Mouse (Mus musculus): ENCODE data around the gene Spaca3. TPM values are rescaled to one million over a fixed set of nuclear protein-coding genes. Genes with fewer than 3 reads are reported as not detected.

Spaca3 gene
- not detected for total RNA-seq (2021)

DNA sequence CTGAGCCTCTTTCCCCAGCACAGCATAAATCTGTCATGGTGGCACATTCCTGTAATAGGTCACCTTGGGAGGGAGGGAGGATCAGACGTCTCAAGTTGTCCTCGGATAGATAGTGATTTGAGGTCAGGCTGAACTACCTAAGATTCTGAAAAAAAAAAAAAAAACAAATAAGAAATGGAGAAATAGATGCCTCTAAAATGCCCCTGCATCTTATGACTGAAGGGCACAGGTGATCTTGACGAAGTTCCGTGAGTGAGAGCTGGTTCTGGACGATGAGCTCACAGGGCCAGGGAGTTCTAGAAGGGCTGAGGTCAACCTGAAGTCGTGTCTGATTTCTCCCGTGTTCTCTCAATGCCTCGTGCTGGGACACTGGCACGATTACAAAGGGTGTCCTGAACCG, at the start of gene Spaca3:
Gene Spaca3, plus strand, starts transcription at position 301 of the 400 bp plus-strand sequence.
- DNase-seq (ENCODE audit: extremely low spot score in 1 of 2, low spot score in 1 of 2): no peak

DNA sequence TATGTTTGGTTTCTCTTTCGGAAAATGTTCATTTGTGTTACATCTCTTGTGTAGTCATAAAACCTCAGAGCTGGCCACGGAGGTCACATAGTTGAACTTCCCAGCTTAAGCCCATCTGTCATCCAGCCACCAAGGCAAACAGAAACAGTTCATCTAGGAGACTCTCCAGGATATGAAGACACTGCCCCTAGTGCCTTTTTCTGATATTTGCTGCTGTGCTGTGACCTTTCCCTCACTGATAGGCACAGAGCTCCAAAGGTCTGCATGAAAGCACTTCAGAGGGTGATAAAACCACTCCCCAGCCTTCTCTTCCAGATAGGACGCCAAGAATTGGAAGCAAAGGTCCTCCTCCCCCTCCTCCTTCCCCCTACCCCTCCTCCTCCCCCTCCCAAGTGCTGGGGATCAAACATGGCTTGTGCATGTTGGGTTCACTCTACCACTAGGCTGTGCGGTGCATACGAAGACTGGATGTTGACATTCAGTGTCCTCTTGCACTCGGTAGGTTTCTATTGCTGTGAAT, 49.6 kb upstream of the Spaca3 start:
- no peak for DNase-seq (ENCODE audit: extremely low spot score in 1 of 2, low spot score in 1 of 2)

DNA sequence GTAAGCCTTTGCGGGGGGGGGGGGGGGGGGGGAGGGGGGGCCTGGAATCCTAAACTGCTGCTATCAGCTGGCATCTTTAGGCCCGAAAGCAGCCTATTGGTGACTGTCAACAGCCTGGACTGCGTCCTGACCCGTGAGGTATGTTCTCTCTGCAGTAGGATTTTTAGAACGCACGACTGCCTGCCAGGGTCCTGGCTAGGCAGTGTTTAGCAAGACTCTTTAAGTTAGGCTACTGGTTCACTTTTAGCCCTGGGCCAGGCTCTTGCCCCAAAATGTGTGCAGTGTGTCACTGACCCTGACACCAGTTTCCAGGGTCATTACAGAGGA, 48.5 kb upstream of the Spaca3 start:
- no peak for DNase-seq (ENCODE audit: extremely low spot score in 1 of 2, low spot score in 1 of 2)

DNA sequence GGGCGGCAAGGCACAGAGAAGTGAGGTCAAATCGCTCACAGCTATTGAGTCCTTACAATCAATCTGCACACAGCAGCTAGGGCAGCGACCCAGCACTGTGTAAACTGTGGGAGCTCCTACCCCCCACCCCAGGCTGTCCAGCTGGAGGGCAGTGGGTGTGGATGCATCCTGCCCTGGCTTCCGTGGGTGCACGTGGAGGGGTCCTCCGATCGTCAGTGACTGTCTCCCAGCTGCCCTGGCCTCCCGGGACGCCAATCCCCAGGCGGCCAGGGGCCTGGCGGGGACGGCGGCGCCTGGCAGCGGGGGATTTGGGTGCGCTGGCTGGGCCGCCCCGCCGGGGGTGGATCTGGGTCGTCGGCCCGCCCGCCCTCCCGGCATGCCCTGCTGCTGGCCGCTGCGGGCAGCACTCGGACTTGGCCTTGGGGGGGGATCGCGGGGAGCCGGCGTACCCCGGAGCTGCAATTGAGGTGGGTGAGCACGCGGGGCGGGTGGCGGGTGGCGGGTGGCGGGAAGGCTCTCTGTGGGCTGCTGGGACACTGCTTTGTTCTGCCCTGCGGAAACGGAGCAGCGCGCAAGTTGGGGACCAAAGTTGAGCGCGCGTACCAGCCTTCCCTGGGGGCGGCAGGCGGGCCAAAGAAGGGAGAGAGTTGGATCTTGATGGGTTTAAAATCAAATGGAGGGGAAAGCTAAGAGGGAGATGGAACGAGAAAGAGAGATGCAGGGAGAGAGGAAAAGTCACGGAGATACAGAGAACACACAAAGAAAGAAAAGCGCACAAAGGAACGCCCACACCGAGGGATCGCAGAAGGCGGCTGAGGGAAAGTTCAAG, 48.0 kb upstream of the Spaca3 start, which contains the start of gene Tmem98:
Gene Tmem98, plus strand, starts transcription at position 183 of the 829 bp plus-strand sequence.
- no peak for DNase-seq (ENCODE audit: extremely low spot score in 1 of 2, low spot score in 1 of 2)

DNA sequence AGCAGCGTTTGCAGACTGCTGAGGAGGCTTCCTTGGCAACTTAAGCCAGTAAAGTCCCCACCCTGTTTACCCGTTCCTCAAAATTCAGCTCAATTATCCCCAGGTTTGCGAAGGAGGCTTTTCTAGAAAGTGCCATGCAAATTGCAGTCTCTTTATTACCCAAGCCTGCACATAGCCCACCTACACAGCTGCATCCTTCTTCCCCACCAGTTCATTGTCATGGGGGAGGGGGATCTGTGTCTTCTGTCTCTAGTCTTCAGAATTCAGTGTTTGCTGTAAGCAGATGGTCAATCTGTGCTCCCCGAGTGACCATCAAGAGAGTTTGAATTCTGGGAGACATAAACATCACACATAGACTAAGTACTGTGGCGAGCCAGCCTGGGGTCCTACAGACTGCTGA, 47.0 kb upstream of the Spaca3 start:
- DNase-seq (ENCODE audit: extremely low spot score in 1 of 2, low spot score in 1 of 2): no peak

DNA sequence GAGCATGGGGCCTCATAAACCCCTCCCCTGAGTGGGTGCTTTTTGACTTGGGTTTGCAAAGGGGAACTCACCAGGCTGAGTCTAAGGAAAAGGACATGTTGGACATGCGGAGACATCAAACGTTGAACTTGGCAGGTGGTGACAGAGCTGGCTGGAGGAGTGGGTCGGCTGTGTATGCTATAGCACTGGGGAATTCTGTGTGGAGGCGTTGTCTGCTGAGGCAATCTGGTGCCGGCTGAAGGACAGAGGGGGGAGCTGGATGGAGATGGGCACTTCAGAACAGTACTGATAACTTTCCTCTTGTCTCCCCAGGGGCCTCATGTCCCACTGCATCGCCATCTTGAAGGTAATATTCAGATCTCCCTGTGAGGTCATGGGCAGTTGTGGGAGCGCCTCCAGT, 42.8 kb upstream of the Spaca3 start:
- DNase-seq (ENCODE audit: extremely low spot score in 1 of 2, low spot score in 1 of 2): no peak

DNA sequence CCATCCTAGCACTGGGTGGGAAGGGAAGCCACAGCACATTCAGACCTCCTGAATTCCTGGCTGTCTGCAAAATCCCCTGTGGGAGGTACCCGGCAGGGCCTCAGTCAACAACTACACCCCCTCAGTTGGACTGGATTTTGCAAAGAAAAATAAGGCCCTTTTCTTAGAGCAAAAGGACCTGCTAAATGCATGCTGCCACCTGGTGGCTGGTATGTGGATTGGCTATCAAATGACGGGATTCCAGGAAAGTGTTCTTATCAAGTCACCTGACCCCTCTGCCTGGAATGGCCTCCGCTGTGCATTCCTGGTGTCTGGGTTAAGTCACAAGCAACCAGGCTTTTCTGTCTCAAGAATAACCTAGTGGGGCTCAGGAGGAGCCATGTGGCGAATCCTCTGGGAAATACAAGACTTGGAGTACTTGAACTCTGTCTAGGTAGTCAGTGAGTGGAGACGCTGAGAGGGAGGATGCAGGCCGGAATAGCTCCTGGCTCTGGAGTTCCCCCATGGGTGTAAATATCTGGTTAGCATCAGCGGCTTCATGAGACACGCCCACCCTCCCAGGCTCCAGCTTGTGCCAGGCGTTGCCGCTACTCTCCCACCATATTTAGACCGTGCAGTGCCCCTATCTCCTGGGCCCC, 40.0 kb upstream of the Spaca3 start:
- DNase-seq (ENCODE audit: extremely low spot score in 1 of 2, low spot score in 1 of 2): peak; percentile 41 to 61

DNA sequence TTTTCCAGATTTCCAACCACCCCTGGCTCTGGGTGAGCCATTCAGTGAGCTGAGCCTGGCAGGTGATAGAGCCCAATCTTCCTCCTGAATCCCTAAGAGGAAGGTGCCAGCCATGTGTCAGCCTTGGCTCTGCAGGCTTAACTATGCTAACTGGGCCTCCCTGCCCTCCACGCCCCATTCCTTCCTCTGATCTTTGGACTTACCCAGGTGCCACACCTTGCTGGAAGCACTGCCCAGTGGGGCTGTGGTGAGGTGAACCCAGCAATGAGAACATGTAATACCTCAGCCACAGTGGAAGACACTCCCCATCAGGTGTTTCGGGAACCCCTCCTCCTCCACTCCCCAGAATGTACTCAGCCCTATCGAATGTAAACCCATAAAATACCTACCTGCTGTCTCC, 38.1 kb upstream of the Spaca3 start:
- no peak for DNase-seq (ENCODE audit: extremely low spot score in 1 of 2, low spot score in 1 of 2)

DNA sequence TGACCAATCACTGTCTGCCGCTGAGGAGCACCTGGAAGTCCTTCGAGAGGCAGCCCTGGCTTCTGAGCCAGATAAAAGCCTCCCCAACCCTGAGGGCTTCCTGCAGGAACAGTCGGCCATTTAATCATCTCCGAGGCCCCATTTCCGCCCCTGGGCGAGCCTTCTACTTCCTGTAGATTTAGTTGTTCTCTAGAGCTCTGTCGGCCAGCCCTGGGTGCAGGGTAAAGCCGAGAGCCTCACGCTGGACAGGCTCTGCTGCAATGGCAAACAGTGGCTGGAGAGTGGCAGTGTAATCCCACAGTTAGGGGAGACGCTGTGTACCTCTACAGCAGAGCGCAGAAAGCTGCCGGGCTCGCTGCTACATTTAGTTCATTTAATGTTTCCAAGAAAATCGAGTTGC, 36.9 kb upstream of the Spaca3 start:
- DNase-seq (ENCODE audit: extremely low spot score in 1 of 2, low spot score in 1 of 2): peak in 1 of 2 experiments; percentile 20

DNA sequence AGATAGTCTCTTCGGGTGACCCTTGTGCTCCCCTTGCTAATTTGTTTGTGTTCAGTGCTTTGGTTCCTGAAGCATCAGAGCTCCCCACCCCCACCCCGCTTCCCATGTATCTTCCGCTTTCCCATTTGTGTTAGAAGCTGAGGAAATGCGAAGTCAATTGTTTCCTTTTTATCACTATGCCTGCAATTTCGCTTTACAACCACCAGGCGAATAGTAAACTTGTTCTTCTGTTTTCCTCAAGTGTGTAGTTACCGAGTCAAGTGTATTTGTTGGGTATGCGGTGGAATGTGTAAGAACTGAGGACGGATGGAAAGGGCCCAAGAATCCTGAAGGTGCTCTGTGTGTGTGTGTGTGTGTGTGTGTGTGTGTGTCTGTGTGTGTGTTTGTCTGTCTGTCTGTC, 36.4 kb upstream of the Spaca3 start:
- no peak for DNase-seq (ENCODE audit: extremely low spot score in 1 of 2, low spot score in 1 of 2)

DNA sequence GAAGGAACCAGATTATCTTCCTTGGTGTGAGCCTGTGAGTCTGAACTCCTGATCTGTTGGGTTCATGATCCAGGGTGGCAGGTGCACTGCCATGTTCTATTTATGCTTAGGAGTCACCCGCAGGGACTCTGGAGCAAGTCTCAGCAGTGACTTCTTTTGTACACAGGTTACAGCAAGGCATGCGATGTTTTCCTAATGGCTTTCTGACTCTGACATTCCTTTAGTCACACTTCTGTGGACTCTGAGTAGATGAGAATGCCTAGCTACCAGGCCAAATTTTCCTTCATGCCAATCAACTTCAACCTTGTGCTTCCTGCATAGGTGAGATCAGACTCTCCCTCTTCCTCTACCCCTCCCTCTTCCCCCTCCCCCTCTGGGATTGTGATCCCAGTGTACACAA, 22.8 kb upstream of the Spaca3 start:
- DNase-seq (ENCODE audit: extremely low spot score in 1 of 2, low spot score in 1 of 2): no peak

DNA sequence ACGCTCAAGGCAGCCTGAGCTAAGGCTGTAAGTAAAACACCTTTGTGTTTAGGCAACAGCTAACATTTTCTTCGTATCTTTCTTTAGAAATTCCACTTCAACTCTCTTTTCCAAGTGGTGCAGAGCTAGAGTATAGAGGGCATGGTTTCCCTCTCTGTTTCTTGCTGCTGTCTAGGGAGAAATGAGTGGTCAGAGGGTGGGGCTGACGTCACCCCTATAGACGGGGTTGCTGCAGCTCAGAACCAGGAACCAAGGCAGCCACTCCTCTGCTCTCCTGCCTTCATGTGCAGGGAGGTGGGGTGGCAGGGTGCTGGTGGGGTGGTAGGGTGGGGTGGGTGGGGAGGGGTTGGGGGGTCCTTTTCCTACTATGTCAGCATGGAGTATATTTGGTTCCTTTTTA, 22.3 kb upstream of the Spaca3 start:
- no peak for DNase-seq (ENCODE audit: extremely low spot score in 1 of 2, low spot score in 1 of 2)

DNA sequence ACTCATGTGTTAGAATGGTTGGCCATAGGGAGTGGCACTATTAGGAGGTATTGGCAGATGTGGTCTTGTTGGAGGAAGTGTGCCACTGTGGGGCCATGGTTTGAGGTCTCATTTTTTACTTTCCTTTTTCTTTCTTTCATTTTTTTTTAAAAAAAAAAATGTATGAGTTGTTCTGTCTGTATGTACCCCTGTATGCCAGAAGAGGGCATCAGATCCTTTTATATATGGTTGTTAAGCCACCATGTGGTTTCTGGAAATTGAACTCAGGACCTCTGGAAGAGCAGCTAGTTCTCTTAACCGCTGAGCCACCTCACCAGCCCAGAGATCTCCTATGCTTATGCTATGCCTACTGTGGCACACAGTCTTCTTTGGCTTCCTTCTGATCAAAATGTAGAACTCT, 19.4 kb upstream of the Spaca3 start:
- DNase-seq (ENCODE audit: extremely low spot score in 1 of 2, low spot score in 1 of 2): no peak

DNA sequence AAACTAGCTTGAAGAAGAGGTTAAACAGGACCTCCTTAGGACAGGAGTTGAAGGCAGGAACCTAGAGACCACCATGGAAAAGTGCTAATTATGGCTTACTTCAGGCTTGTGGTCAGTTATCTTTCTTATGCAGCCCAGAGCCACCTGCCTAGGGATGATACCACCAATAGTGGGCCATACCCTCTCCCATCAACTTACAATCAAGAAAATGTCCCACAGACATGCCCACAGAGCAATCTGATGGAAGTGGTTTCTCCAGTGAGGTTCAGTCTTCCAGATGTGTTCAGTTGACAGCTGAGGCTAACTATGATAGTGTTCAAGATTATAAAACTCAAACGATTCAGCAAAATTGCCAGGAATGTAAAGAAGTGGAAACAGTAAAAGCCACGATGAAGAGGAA, 14.7 kb upstream of the Spaca3 start:
- no peak for DNase-seq (ENCODE audit: extremely low spot score in 1 of 2, low spot score in 1 of 2)

DNA sequence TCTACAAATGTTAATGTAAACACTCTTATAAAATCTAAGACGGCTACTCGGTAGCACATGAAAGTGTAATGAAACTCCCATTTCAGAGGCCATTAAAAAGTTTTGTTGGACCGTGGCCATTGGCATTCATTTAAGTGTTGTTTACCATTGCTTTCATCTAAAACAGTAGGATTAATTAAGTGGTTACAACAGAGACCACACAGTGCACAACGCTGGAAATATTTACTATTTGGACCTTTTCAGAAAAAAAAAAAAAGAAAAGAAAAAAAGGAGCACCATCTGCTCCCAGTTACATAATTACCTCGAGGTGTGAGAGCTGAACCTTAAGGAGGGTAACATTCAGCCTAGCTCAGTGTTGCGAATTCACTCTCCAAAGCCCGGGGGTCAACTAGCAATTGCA, 12.7 kb upstream of the Spaca3 start:
- no peak for DNase-seq (ENCODE audit: extremely low spot score in 1 of 2, low spot score in 1 of 2)

DNA sequence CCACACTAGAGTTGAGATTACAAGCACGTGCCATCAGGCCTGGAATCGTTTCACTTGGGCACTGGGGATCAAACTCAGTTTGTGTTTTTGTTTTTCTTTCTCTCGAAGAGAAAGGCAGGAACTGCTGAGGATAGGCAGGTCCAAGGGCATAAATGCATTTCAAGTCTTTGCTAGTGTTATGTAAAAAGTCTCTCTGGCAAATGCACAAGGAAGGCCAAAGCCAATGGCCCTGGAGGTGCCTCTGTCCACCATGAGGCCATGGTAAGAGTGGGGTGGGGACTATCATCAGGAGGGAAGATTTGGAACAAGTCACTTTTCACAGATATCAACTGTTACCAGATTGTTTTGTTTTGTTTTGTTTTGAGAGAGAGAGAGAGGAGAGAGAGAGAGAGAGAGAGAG, 12.1 kb upstream of the Spaca3 start:
- no peak for DNase-seq (ENCODE audit: extremely low spot score in 1 of 2, low spot score in 1 of 2)

DNA sequence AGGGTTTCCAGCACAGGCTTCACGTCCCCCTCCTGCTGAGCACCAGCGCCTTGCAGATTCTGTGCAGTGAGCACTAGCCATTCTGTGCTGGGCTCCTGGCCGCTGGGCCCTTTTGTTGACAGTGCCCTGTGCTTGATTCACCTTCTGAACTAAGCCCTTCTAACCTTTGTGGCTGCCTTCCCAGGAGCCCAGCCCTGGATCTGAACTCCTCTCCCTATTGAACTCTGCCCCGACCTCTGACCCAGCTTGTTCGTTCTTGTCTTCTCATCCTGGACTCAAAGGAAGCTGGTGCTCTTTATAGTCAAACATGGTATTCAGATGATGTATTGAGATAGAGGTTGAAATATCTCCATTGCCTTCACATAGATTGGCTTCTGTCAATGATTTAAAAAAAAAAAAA, 10.0 kb upstream of the Spaca3 start:
- DNase-seq (ENCODE audit: extremely low spot score in 1 of 2, low spot score in 1 of 2): no peak

DNA sequence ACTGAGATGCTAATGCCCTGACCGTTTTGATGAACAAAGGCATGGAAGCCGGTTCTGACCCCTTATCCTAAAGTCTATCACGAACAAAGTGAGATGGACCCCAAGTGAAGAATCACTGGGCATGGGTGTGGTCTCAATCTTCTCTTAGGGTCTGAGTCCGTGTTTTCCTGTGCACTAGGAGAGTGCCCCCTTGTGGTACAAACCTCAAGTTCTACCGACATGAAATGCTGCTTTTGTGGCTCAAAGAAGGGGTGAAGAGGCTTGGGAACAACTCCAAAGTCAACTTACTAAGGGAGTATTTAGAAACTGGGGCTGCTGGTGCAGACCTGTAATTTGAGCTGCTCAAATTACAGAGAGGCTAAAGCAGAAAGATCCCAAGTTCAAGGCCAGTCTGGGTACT, 6.3 kb upstream of the Spaca3 start:
- no peak for DNase-seq (ENCODE audit: extremely low spot score in 1 of 2, low spot score in 1 of 2)

DNA sequence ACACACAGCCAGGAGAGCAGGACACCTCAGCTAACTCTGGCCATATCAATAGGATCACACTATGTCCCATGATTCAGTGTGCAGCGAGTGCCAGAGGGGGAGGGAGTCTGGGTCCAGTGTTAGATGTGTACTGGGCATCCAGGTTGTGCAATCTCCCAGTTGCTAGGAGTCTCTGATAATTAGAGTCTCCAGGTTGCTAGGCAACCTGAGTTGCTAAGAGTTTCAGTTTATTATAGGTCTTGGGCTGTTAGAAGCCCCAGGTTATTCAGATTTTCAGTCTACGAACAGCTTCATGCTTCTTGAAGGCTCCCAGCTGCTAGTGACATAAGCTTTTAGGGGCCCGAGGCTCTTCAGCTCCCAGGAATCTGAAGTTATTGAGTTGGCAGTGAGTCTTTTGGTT, 5.2 kb upstream of the Spaca3 start:
- DNase-seq (ENCODE audit: extremely low spot score in 1 of 2, low spot score in 1 of 2): no peak

DNA sequence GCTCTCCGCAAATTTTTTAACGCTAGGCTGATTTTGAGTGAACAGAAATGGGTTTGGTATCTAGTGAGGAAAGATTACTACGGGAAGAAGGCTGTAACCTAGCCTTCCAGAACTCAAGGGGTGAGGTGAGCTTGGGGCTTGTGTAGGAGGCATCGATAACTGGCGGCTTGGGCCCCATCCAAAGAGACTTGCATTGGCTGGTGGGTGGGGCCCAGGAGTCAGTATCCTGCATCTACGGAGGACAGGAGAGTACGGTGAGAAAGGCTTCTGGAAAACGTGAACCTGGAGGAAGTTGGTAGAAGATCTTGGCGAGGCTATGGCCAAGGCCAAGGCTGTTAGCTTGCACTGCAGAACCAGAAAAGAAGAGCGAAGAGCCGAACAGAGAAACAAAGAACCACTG, 3.7 kb upstream of the Spaca3 start:
- DNase-seq (ENCODE audit: extremely low spot score in 1 of 2, low spot score in 1 of 2): no peak

DNA sequence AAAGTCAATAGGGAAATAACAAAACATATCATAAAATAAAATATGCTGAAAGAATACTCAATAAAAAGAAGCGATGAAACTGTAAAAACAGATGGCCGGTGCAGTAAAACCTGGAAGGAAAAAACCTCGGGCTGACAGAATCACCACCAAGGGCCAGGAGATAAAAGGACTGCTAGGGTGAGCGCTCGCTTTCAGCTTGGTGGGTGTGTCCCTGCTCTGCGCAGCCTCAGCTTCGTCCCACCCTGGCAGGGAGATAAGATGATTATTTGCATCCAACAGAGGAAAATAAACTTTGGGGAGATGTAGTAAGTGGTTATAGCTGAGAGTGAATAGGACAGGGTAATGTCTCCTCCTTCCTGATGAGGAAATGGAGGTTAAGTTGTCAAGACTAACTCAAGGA, 3.3 kb upstream of the Spaca3 start:
- DNase-seq (ENCODE audit: extremely low spot score in 1 of 2, low spot score in 1 of 2): no peak

DNA sequence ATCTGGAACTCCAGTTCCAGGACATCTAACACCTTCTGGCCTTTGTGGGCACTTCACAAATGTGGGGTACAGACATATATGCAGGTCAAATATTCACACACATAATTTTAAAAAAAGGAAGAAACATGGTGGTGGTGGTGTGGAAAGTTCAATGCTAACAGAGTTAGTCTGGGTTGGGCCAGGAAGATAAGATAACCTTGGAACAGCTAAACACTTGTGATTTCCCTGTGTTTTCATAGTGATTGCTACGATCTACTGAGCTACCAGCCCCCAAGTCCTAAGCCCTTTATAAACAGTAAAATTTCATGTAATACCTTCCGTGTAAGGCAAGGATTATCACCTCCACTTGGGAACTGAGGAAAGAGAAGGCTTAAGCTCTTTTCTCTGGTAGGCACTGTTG, 1.3 kb upstream of the Spaca3 start:
- DNase-seq (ENCODE audit: extremely low spot score in 1 of 2, low spot score in 1 of 2): no peak

Measured in layer of hippocampus, postnatal 25 days (tissue).